Mouse (Mus musculus) myocyte (in vitro differentiated cells): Measurements from ENCODE around the gene Golt1b. TPM values are rescaled to one million over a fixed set of nuclear protein-coding genes. Genes with fewer than 3 reads are reported as not detected.

Source experiments
- H3K27me3 ChIP-seq: one replicate; pipeline ENCODE4 v1.6.1; 2011; ENCODE audit not compliant: control insufficient read depth, insufficient read depth, insufficient read length
- H3K36me3 ChIP-seq: one replicate; pipeline ENCODE4 v1.6.1; 2011; ENCODE audit not compliant: control insufficient read depth, insufficient read depth
- H3K4me2 ChIP-seq: one replicate; pipeline ENCODE4 v1.6.1; 2011; ENCODE audit warnings: low read depth, control low read depth
- H3K4me3 ChIP-seq: one replicate; pipeline ENCODE4 v1.5.1; 2011; ENCODE audit warnings: mild to moderate bottlenecking, control low read depth, moderate library complexity
- H3K79me2 ChIP-seq: one replicate; pipeline ENCODE4 v1.6.1; 2011; ENCODE audit not compliant: control insufficient read depth, insufficient read depth
- H3ac ChIP-seq: one replicate; pipeline ENCODE4 v1.6.1; 2011; ENCODE audit not compliant: control insufficient read depth, insufficient read length
- CEBPB ChIP-seq: IDR thresholded peaks from 2 replicates; pipeline ENCODE4 v1.6.1; 2011; ENCODE audit warnings: mild to moderate bottlenecking, moderate library complexity; ENCODE audit not compliant: poor library complexity, insufficient read depth, severe bottlenecking
- E2F4 ChIP-seq: IDR thresholded peaks from one replicate; pipeline ENCODE4 v1.6.1; 2011; ENCODE audit warnings: mild to moderate bottlenecking, control low read depth, moderate library complexity; ENCODE audit not compliant: insufficient read depth
- MAX ChIP-seq: IDR thresholded peaks from one replicate; pipeline ENCODE4 v1.6.1; 2011; ENCODE audit warnings: low read depth, mild to moderate bottlenecking, control low read depth
- MYOD1 ChIP-seq, 3 experiments: IDR thresholded peaks; one replicate each; pipeline ENCODE4 v1.6.1; 2011; ENCODE audit warnings: control low read depth in 2 of 3, low read depth in 2 of 3, mild to moderate bottlenecking in 2 of 3, moderate library complexity in 1 of 3; ENCODE audit not compliant: insufficient read length in 2 of 3, control insufficient read depth in 1 of 3
- MYOG ChIP-seq, 3 experiments: IDR thresholded peaks; one replicate each; pipeline ENCODE4 v1.6.1; 2011; ENCODE audit warnings: control low read depth in 2 of 3, low read depth in 2 of 3, mild to moderate bottlenecking in 2 of 3; ENCODE audit not compliant: insufficient read length in 2 of 3, control insufficient read depth in 1 of 3, insufficient read depth in 1 of 3
- POLR2A ChIP-seq: IDR thresholded peaks from one replicate; pipeline ENCODE4 v1.6.1; 2011; ENCODE audit warnings: low read depth, mild to moderate bottlenecking, control low read depth, moderate library complexity; ENCODE audit not compliant: insufficient read length
- POLR2AphosphoS2 ChIP-seq: IDR thresholded peaks from one replicate; pipeline ENCODE4 v1.6.1; 2011; ENCODE audit warnings: low read depth, control low read depth; ENCODE audit not compliant: insufficient read length
- REST ChIP-seq: IDR thresholded peaks from one replicate; pipeline ENCODE4 v1.6.1; 2011; ENCODE audit warnings: mild to moderate bottlenecking, control low read depth, moderate library complexity; ENCODE audit not compliant: insufficient read depth, insufficient read length
- SRF ChIP-seq: IDR thresholded peaks from one replicate; pipeline ENCODE4 v1.6.1; 2011; ENCODE audit warnings: low read depth; ENCODE audit not compliant: control insufficient read depth, insufficient read length
- TCF12 ChIP-seq: IDR thresholded peaks from one replicate; pipeline ENCODE4 v1.6.1; 2011; ENCODE audit warnings: mild to moderate bottlenecking, control low read depth; ENCODE audit not compliant: poor library complexity, insufficient read depth, severe bottlenecking
- TCF3 ChIP-seq: IDR thresholded peaks from one replicate; pipeline ENCODE4 v1.6.1; 2011; ENCODE audit warnings: low read depth, control low read depth; ENCODE audit not compliant: insufficient read length
- USF1 ChIP-seq: IDR thresholded peaks from one replicate; pipeline ENCODE4 v1.6.1; 2011; ENCODE audit warnings: low read depth, mild to moderate bottlenecking, control low read depth, moderate library complexity
- polyA plus RNA-seq: library from polyadenylated mRNA; unstranded; fragments of >200 nt; fragmentation: generic; extraction: Trizol; gene quantifications from one replicate; pipeline ENCODE4 v1.2.1, GENCODE M21; 2012; ENCODE audit warnings: missing spikeins

Gene Golt1b
- polyA plus RNA-seq, 1 experiment, result 22.7 TPM

GRCm38 (mm10) chr6:142362036-142362435, 25.0 kb upstream of the Golt1b start:
- no peaks in the 10 kb centered on the region for H3K27me3 ChIP-seq
- no peak for TF ChIP-seq POLR2A
- no peak for TF ChIP-seq POLR2AphosphoS2
- no peak for TF ChIP-seq TCF12
- TF ChIP-seq REST, result no peak
- TF ChIP-seq SRF, result no peak
- TF ChIP-seq MYOG (IDR thresholded peaks at IDR 0.05; ENCODE audit: control insufficient read depth in 1 of 3, insufficient read depth in 1 of 3, insufficient read length in 2 of 3, low read depth in 2 of 3), result no peak
- TF ChIP-seq TCF3, result no peak
- peaks cover 33% of the 10 kb centered on the region for H3K36me3 ChIP-seq
- H3K4me3 ChIP-seq, result no peak overlapping the region
- no peaks in the 10 kb centered on the region for H3K79me2 ChIP-seq
- no peak overlapping the region for H3ac ChIP-seq
- no peak overlapping the region for H3K4me2 ChIP-seq

- Histone ChIP-seq H3ac (no peak overlapping the region), H3K4me2 (no peak overlapping the region), H3K27me3 (no peaks in the 10 kb centered on the region), H3K4me3 (no peak overlapping the region), H3K36me3 (peaks cover 25% of the 10 kb centered on the region), H3K79me2 (no peaks in the 10 kb centered on the region)
- TF ChIP-seq SRF (no peak), MYOD1 (IDR thresholded peaks at IDR 0.05; ENCODE audit: control insufficient read depth in 1 of 3, insufficient read length in 2 of 3, low read depth in 2 of 3) (no peak), POLR2AphosphoS2 (peak; percentile 16), TCF12 (no peak), CEBPB (no peak), USF1 (no peak), E2F4 (no peak)
Measured at GRCm38 (mm10) chr6:142363019-142363576, 23.9 kb upstream of the Golt1b start.

GRCm38 (mm10) chr6:142365742-142366472, 21.1 kb upstream of the Golt1b start:
- no peaks in the 10 kb centered on the region for H3K27me3 ChIP-seq
- TF ChIP-seq SRF (no peak), REST (no peak), CEBPB (no peak), MYOD1 (IDR thresholded peaks at IDR 0.05; ENCODE audit: control insufficient read depth in 1 of 3, insufficient read length in 2 of 3, low read depth in 2 of 3) (peak in 2 of 3 experiments; percentile 36 to 49)
- no peak overlapping the region for H3ac ChIP-seq
- no peak overlapping the region for H3K4me3 ChIP-seq
- H3K79me2 ChIP-seq, result no peaks in the 10 kb centered on the region
- H3K36me3 ChIP-seq, result peaks cover 18% of the 10 kb centered on the region
- peak overlapping the region; percentile 36 for H3K4me2 ChIP-seq

- H3K4me3 ChIP-seq, result no peak overlapping the region
- no peaks in the 10 kb centered on the region for H3K27me3 ChIP-seq
- H3K36me3 ChIP-seq, result peaks cover 12% of the 10 kb centered on the region
- no peaks in the 10 kb centered on the region for H3K79me2 ChIP-seq
- H3K4me2 ChIP-seq, result peak overlapping the region; percentile 33
- no peak overlapping the region for H3ac ChIP-seq
- no peak for TF ChIP-seq MAX
- TF ChIP-seq TCF12, result no peak
- no peak for TF ChIP-seq SRF
- TF ChIP-seq TCF3, result no peak
- no peak for TF ChIP-seq USF1
- TF ChIP-seq POLR2AphosphoS2, result no peak
- no peak for TF ChIP-seq REST
- no peak for TF ChIP-seq POLR2A
- TF ChIP-seq CEBPB, result peak; percentile 57
Measured at GRCm38 (mm10) chr6:142366473-142367018, 20.5 kb upstream of the Golt1b start.

- Histone ChIP-seq H3K36me3 (peaks cover 5% of the 10 kb centered on the region), H3K27me3 (no peaks in the 10 kb centered on the region), H3K4me2 (no peak overlapping the region), H3K79me2 (no peaks in the 10 kb centered on the region), H3ac (no peak overlapping the region), H3K4me3 (no peak overlapping the region)
- TF ChIP-seq CEBPB (no peak), E2F4 (no peak), POLR2A (no peak), SRF (no peak), POLR2AphosphoS2 (no peak), USF1 (no peak)
Measured at GRCm38 (mm10) chr6:142367565-142367964, 19.5 kb upstream of the Golt1b start.
